Mouse (Mus musculus) embryo, embryonic 11.5 days (tissue): Measurements from ENCODE around the gene Lrrc51.

ENCODE experiments used
- DNase-seq: peaks from one replicate; pipeline ENCODE4 v3.0.0-alpha.2; 2012; ENCODE audit warnings: low read depth, low spot score

Gene Lrrc51

GRCm38 (mm10) chr7:101884160-101884559 lies 49.5 kb downstream of the Lrrc51 start:
- DNase-seq, result no peak

- DNase-seq, result no peak
Observed at GRCm38 (mm10) chr7:101882413-101883154, 51.1 kb downstream of the Lrrc51 start.

GRCm38 (mm10) chr7:101880855-101881254 lies 52.8 kb downstream of the Lrrc51 start:
- no peak for DNase-seq

- no peak for DNase-seq
Observed at GRCm38 (mm10) chr7:101875978-101876377, 57.7 kb downstream of the Lrrc51 start.

- DNase-seq, result no peak
Observed at GRCm38 (mm10) chr7:101871296-101871695, 62.4 kb downstream of the Lrrc51 start.

- DNase-seq, result no peak
Observed at GRCm38 (mm10) chr7:101870629-101871028, 63.1 kb downstream of the Lrrc51 start, which contains the start of gene Folr1. TSS of gene Folr1 (minus strand) at chr7:101870788.

- DNase-seq, result no peak
Observed at GRCm38 (mm10) chr7:101869163-101869500, 64.6 kb downstream of the Lrrc51 start.

GRCm38 (mm10) chr7:101868241-101869162 lies 65.2 kb downstream of the Lrrc51 start:
- no peak for DNase-seq

- DNase-seq, result no peak
Observed at GRCm38 (mm10) chr7:101867482-101867881, 66.2 kb downstream of the Lrrc51 start.

GRCm38 (mm10) chr7:101866491-101867265 lies 67.0 kb downstream of the Lrrc51 start:
- DNase-seq, result no peak

GRCm38 (mm10) chr7:101863415-101863814 lies 70.3 kb downstream of the Lrrc51 start, which contains the start of gene Anapc15:
TSS of gene Anapc15 (plus strand) at chr7:101863715.
- DNase-seq, result no peak
